Mouse (Mus musculus) MEL (cell line): ENCODE results near the gene Nudt14. TPM values are rescaled to one million over a fixed set of nuclear protein-coding genes. Genes with fewer than 3 reads are reported as not detected.

Experiments
- DNase-seq: peaks from one replicate; pipeline ENCODE4 v3.0.0; 2011; ENCODE audit warnings: low read depth, low spot score
- H3K27ac ChIP-seq: 2 replicates; pipeline ENCODE4 v1.5.1; 2012; ENCODE audit warnings: low read depth, mild to moderate bottlenecking, control low read depth, low read length, moderate library complexity; ENCODE audit not compliant: control insufficient read depth
- H3K27me3 ChIP-seq, 2 experiments: fragments of 150-350 bp in 1 of 2; sonication (generic) in 1 of 2; 2 replicates each; pipeline ENCODE4 v1.6.1; 2012; ENCODE audit warnings: low read length in 2 of 2, mild to moderate bottlenecking in 2 of 2, improper control_type of control experiment in 1 of 2, moderate library complexity in 1 of 2; ENCODE audit not compliant: insufficient read depth in 2 of 2, control insufficient read depth in 1 of 2
- H3K36me3 ChIP-seq, 2 experiments: 2 replicates each; pipeline ENCODE4 v1.6.1; 2012 to 2014; ENCODE audit warnings: low read length in 2 of 2, improper control_type of control experiment in 1 of 2, inconsistent platforms in 1 of 2, mild to moderate bottlenecking in 1 of 2; ENCODE audit not compliant: insufficient read depth in 2 of 2, control insufficient read depth in 1 of 2
- H3K4me1 ChIP-seq, 2 experiments: fragments of 150-350 bp in 1 of 2; sonication (generic) in 1 of 2; 2 replicates each; pipeline ENCODE4 v1.6.1; 2012; ENCODE audit warnings: low read length in 2 of 2, improper control_type of control experiment in 1 of 2, mild to moderate bottlenecking in 1 of 2; ENCODE audit not compliant: insufficient read depth in 2 of 2, control insufficient read depth in 1 of 2
- H3K4me3 ChIP-seq, 2 experiments: fragments of 150-350 bp in 1 of 2; sonication (generic) in 1 of 2; 2 replicates each; pipeline ENCODE4 v1.5.1; 2012; ENCODE audit warnings: low read depth in 2 of 2, low read length in 2 of 2, mild to moderate bottlenecking in 2 of 2, moderate library complexity in 2 of 2, control low read depth in 1 of 2, improper control_type of control experiment in 1 of 2; ENCODE audit not compliant: control insufficient read depth in 1 of 2, insufficient read depth in 1 of 2
- H3K79me2 ChIP-seq: 2 replicates; pipeline ENCODE4 v1.6.1; 2012; ENCODE audit warnings: mild to moderate bottlenecking, low read length, moderate library complexity; ENCODE audit not compliant: control insufficient read depth, poor library complexity, insufficient read depth
- H3K9ac ChIP-seq: 2 replicates; pipeline ENCODE4 v1.6.1; 2012; ENCODE audit warnings: low read depth, mild to moderate bottlenecking, control low read depth, low read length, moderate library complexity; ENCODE audit not compliant: control insufficient read depth, poor library complexity, severe bottlenecking
- H3K9me3 ChIP-seq: fragments of 150-350 bp; sonication (generic); replicated peaks from 2 replicates; pipeline ENCODE4 v1.6.1; 2012; ENCODE audit warnings: mild to moderate bottlenecking, low read length, improper control_type of control experiment, moderate library complexity; ENCODE audit not compliant: insufficient read depth
- ELF1 ChIP-seq: IDR thresholded peaks from 2 replicates; pipeline ENCODE4 v1.6.1; 2014; ENCODE audit warnings: low read depth, mild to moderate bottlenecking, inconsistent platforms, low read length, improper control_type of control experiment, moderate library complexity
- EP300 ChIP-seq, 2 experiments: IDR thresholded peaks; 2 replicates each; pipeline ENCODE4 v1.6.1; 2011; ENCODE audit warnings: improper control_type of control experiment in 2 of 2, low read length in 2 of 2, low read depth in 1 of 2, mild to moderate bottlenecking in 1 of 2
- HCFC1 ChIP-seq: IDR thresholded peaks from 2 replicates; pipeline ENCODE4 v1.6.1; 2012; ENCODE audit warnings: low read depth, mild to moderate bottlenecking, inconsistent platforms, low read length, improper control_type of control experiment, moderate library complexity
- JUND ChIP-seq: IDR thresholded peaks from 2 replicates; pipeline ENCODE4 v1.6.1; 2011; ENCODE audit warnings: low read depth, mild to moderate bottlenecking, improper control_type of control experiment, low read length
- MAX ChIP-seq: IDR thresholded peaks from 2 replicates; pipeline ENCODE4 v1.6.1; 2011; ENCODE audit warnings: low read length, improper control_type of control experiment
- MEF2A ChIP-seq: IDR thresholded peaks from 2 replicates; pipeline ENCODE4 v1.6.1; 2014; ENCODE audit warnings: low read depth, mild to moderate bottlenecking, inconsistent platforms, low read length, improper control_type of control experiment; ENCODE audit not compliant: poor library complexity, insufficient replicate concordance, severe bottlenecking; ENCODE audit errors: extremely low read depth
- MYC ChIP-seq: IDR thresholded peaks from 2 replicates; pipeline ENCODE4 v1.6.1; 2011; ENCODE audit warnings: low read depth, mild to moderate bottlenecking, low read length, improper control_type of control experiment, moderate library complexity
- POLR2AphosphoS5 ChIP-seq: IDR thresholded peaks from 2 replicates; pipeline ENCODE4 v1.6.1; 2012; ENCODE audit warnings: low read depth, borderline replicate concordance, mild to moderate bottlenecking, inconsistent platforms, low read length, moderate library complexity, mixed read lengths
- RAD21 ChIP-seq: IDR thresholded peaks from 2 replicates; pipeline ENCODE4 v1.6.1; 2011; ENCODE audit warnings: mild to moderate bottlenecking, low read depth, low read length, improper control_type of control experiment
- RCOR1 ChIP-seq: IDR thresholded peaks from 2 replicates; pipeline ENCODE4 v1.6.1; 2012; ENCODE audit warnings: low read depth, mild to moderate bottlenecking, inconsistent platforms, low read length, improper control_type of control experiment
- SIN3A ChIP-seq: IDR thresholded peaks from 2 replicates; pipeline ENCODE4 v1.6.1; 2012; ENCODE audit warnings: low read length, improper control_type of control experiment, inconsistent platforms
- SMC3 ChIP-seq: IDR thresholded peaks from 2 replicates; pipeline ENCODE4 v1.6.1; 2011; ENCODE audit warnings: low read depth, low read length, improper control_type of control experiment
- TAL1 ChIP-seq: IDR thresholded peaks from 2 replicates; pipeline ENCODE4 v1.6.1; 2012; ENCODE audit warnings: mild to moderate bottlenecking, inconsistent platforms, low read length, moderate library complexity, mixed read lengths
- TBP ChIP-seq: IDR thresholded peaks from 2 replicates; pipeline ENCODE4 v1.8.0; 2011; ENCODE audit warnings: low read depth, low read length, improper control_type of control experiment
- UBTF ChIP-seq: IDR thresholded peaks from 2 replicates; pipeline ENCODE4 v1.6.1; 2012; ENCODE audit warnings: low read depth, mild to moderate bottlenecking, inconsistent platforms, low read length, improper control_type of control experiment, moderate library complexity, borderline replicate concordance; ENCODE audit not compliant: insufficient read depth
- ZC3H11A ChIP-seq: IDR thresholded peaks from 2 replicates; pipeline ENCODE4 v1.6.1; 2012; ENCODE audit warnings: low read depth, mild to moderate bottlenecking, inconsistent platforms, low read length, improper control_type of control experiment
- ZMIZ1 ChIP-seq: IDR thresholded peaks from 2 replicates; pipeline ENCODE4 v1.6.1; 2012; ENCODE audit warnings: low read depth, mild to moderate bottlenecking, inconsistent platforms, low read length, improper control_type of control experiment, moderate library complexity
- polyA plus RNA-seq, 2 experiments: library from polyadenylated mRNA; stranded (reverse) in 1 of 2; unstranded in 1 of 2; fragments of >175 nt in 1 of 2; fragments of >200 nt in 1 of 2; gene quantifications; 2 replicates each; pipeline versions ENCODE4 v1.2.1 to v1.2.4; 2012; ENCODE audit warnings: low replicate concordance in 2 of 2, low read depth in 1 of 2; ENCODE audit not compliant: insufficient read length in 2 of 2, insufficient read depth in 1 of 2, missing spikeins in 1 of 2
- total RNA-seq: library from RNA; depleted of rRNA; stranded (reverse); fragments of 300-350 nt; gene quantifications from 2 replicates; pipeline ENCODE4 v1.2.3, GENCODE M21; 2012

The Nudt14 gene
- total and polyA plus RNA-seq, 3 experiments = 19.0 to 61.0 TPM; not detected in 1

GRCm38 (mm10) chr12:112929562-112930352 is 12.2 kb downstream of the Nudt14 start, which contains the start of gene Jag2:
Gene Jag2, minus strand, starts transcription at chr12:112929776.
- Histone ChIP-seq H3K79me2 (no peaks in the 10 kb centered on the region), H3K36me3 (no peaks in the 10 kb centered on the region), H3K27me3 (no peaks in the 10 kb centered on the region), H3K9ac (no peak within 1 kb of the TSS), H3K27ac (no peak within 1 kb of the TSS), H3K4me1 (no peaks in the 10 kb centered on the region), H3K4me3 (no peak within 1 kb of the TSS), H3K9me3 (no peaks in the 10 kb centered on the region)
- TF ChIP-seq MEF2A (no peak), EP300 (IDR thresholded peaks at IDR 0.05; ENCODE audit: low read depth in 1 of 2, low read length in 2 of 2) (no peak), MAX (no peak), UBTF (no peak)
- DNase-seq = no peak

GRCm38 (mm10) chr12:112928401-112929241 is 13.3 kb downstream of the Nudt14 start:
- Histone ChIP-seq H3K4me3 (no peak overlapping the region), H3K79me2 (no peaks in the 10 kb centered on the region), H3K27ac (no peak overlapping the region), H3K9me3 (no peaks in the 10 kb centered on the region), H3K4me1 (no peaks in the 10 kb centered on the region), H3K27me3 (no peaks in the 10 kb centered on the region), H3K36me3 (no peaks in the 10 kb centered on the region), H3K9ac (no peak overlapping the region)
- TF ChIP-seq JUND = no peak
- TF ChIP-seq RCOR1 = no peak
- TF ChIP-seq RAD21 = no peak
- TF ChIP-seq ELF1 = no peak
- TF ChIP-seq MYC = no peak
- TF ChIP-seq SMC3 = no peak
- no peak for TF ChIP-seq TBP
- TF ChIP-seq POLR2AphosphoS5 = no peak; the same call in 1 of the 2 replicates
- TF ChIP-seq ZC3H11A = no peak
- TF ChIP-seq SIN3A = no peak
- TF ChIP-seq TAL1 = no peak
- TF ChIP-seq ZMIZ1 = no peak
- TF ChIP-seq HCFC1 = no peak
- no peak for DNase-seq
